8 mouse cellular contexts compared by ENCODE assay signal in the genomic region with DNA sequence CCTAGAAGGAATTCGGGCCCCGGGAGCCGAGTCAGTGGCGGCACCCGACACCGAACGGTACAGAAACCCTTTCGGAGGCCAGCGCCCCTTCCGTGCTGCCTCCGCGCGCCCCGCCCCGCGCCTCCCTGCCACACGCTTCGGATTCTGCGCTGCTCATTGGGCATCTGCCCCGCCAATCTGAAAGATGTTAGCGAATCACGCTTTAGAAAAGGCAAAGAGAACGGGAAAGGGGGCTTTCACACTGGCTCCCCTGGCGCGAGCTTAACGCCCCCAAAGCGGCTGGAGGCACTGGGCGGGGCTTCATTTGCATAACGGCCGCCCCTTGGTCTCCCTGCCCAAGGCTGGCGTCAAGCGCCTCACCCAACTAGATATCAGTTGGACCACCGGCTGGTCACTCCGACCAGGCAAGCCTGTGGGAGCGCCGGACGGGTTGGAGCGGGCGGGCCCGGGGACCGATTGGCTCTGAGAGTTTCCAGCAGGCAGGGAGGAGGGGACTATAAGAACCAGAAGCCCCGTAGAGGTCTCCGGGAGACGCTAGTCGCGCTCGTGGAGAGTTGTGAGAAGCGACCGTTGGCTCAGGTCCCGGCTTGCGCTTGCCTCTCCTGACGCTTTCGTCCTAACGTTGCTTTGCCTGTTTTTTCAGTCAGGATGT. TPM values are rescaled to one million over a fixed set of nuclear protein-coding genes. Genes with fewer than 3 reads are reported as not detected.
DNase-seq lines count a peak whose midpoint lies in the region; ATAC-seq lines count a peak whose summit lies in the region.

A gene (plus strand): TSS at position 291 of the 652 bp plus-strand sequence.

- WGBS in heart, embryonic 13.5 days = under 1% methylated on average over 54 of the region's 54 CpGs
- under 1% methylated on average over 54 of the region's 54 CpGs for WGBS in liver, embryonic 12.5 days (ENCODE audit: insufficient replicate concordance)
- WGBS in stomach, embryonic 15.5 days = under 1% methylated on average over 54 of the region's 54 CpGs

- peak within 1 kb of the TSS; percentile 97 for H3K4me2 ChIP-seq in heart, embryonic 13.5 days
- H3K4me2 ChIP-seq in liver, embryonic 12.5 days = peak within 1 kb of the TSS; percentile 88
- H3K4me2 ChIP-seq in stomach, embryonic 15.5 days = peak within 1 kb of the TSS; percentile 90

- peak within 1 kb of the TSS; percentile 80 for H3K9ac ChIP-seq in heart, embryonic 13.5 days
- peak within 1 kb of the TSS; percentile 77 for H3K9ac ChIP-seq in liver, embryonic 12.5 days
- H3K9ac ChIP-seq in stomach, embryonic 15.5 days = peak within 1 kb of the TSS; percentile 52

- H3K4me1 ChIP-seq in brown adipose tissue, adult 24 weeks (ENCODE audit: control insufficient read depth, insufficient read depth, insufficient read length, low read length) = peaks cover 13% of the 10 kb centered on the region; the same call in 1 of the 2 replicates
- peaks cover 26% of the 10 kb centered on the region for H3K4me1 ChIP-seq in heart, embryonic 13.5 days
- peaks cover 38% of the 10 kb centered on the region for H3K4me1 ChIP-seq in liver, embryonic 12.5 days
- H3K4me1 ChIP-seq in stomach, embryonic 15.5 days = peaks cover 24% of the 10 kb centered on the region

- H3K4me3 ChIP-seq in brown adipose tissue, adult 24 weeks (ENCODE audit: insufficient read depth, low read depth, low read length) = peak within 1 kb of the TSS; percentile 86
- H3K4me3 ChIP-seq in heart, embryonic 13.5 days = peak within 1 kb of the TSS; percentile 61
- H3K4me3 ChIP-seq in liver, embryonic 12.5 days = peak within 1 kb of the TSS; percentile 78
- peak within 1 kb of the TSS; percentile 67 for H3K4me3 ChIP-seq in stomach, embryonic 15.5 days (replicated peaks)

- H3K27ac ChIP-seq in brown adipose tissue, adult 24 weeks (replicated peaks; ENCODE audit: low read depth, low read length) = peak within 1 kb of the TSS; percentile 93
- H3K27ac ChIP-seq in heart, embryonic 13.5 days (replicated peaks) = peak within 1 kb of the TSS; percentile 92
- peak within 1 kb of the TSS; percentile 88 for H3K27ac ChIP-seq in liver, embryonic 12.5 days
- H3K27ac ChIP-seq in stomach, embryonic 15.5 days = peak within 1 kb of the TSS; percentile 95

- peak; percentile 95 for ATAC-seq in heart, embryonic 13.5 days (ENCODE audit: extremely low read depth, insufficient number of reproducible peaks, low FRiP score, low TSS enrichment)
- ATAC-seq in liver, embryonic 12.5 days = peak; percentile 96
- ATAC-seq in stomach, embryonic 15.5 days (ENCODE audit: insufficient read depth, low FRiP score, low read depth) = peak; percentile 97

- peak; percentile 97 for DNase-seq in CD4-positive, CD25-positive, alpha-beta regulatory T cell, adult 2 months (ENCODE audit: low read depth, low spot score)
- DNase-seq in fat pad, adult 2 months (ENCODE audit: extremely low read depth, low read depth, low spot score) = peak; percentile 50
- DNase-seq in kidney, postnatal 10 days = peak; percentile 100
- DNase-seq in natural killer cell, adult 2 months (ENCODE audit: low spot score in 2 of 2) = peak; percentile 98

- H3K27me3 ChIP-seq in heart, embryonic 13.5 days (replicated peaks) = peaks cover 35% of the 10 kb centered on the region
- H3K27me3 ChIP-seq in liver, embryonic 12.5 days (replicated peaks) = peaks cover 46% of the 10 kb centered on the region
- H3K27me3 ChIP-seq in stomach, embryonic 15.5 days (replicated peaks) = peaks cover 31% of the 10 kb centered on the region

- no peaks in the 10 kb centered on the region for H3K9me3 ChIP-seq in heart, embryonic 13.5 days
- no peaks in the 10 kb centered on the region for H3K9me3 ChIP-seq in liver, embryonic 12.5 days (replicated peaks)
- H3K9me3 ChIP-seq in stomach, embryonic 15.5 days = no peaks in the 10 kb centered on the region

- H3K36me3 ChIP-seq in heart, embryonic 13.5 days = no peaks in the 10 kb centered on the region; the same call in 1 of the 2 replicates
- no peaks in the 10 kb centered on the region for H3K36me3 ChIP-seq in liver, embryonic 12.5 days
- no peaks in the 10 kb centered on the region for H3K36me3 ChIP-seq in stomach, embryonic 15.5 days

RNA-seq across cellular contexts. Expression of the gene that starts here (rescaled TPM):
- 1.3 and 3.1 TPM in 2 replicates for polyA plus RNA-seq in brown adipose tissue, adult 24 weeks (2012; ENCODE audit: insufficient read depth, insufficient read length, missing spikeins)
- 15.1 and 15.5 TPM in 2 replicates for polyA plus RNA-seq in heart, embryonic 13.5 days (2015; fragmentation: Nextera tagmentation; extraction: Ambion mirVana)
- 2.1 and 2.9 TPM in 2 replicates for polyA plus RNA-seq in liver, embryonic 12.5 days (2016; fragmentation: Nextera tagmentation; extraction: Ambion mirVana)
- polyA plus RNA-seq in stomach, embryonic 15.5 days (2015; fragmentation: Nextera tagmentation; extraction: Ambion mirVana) = 11.3 and 11.7 TPM in 2 replicates

Comparison
In these comparisons a context has a peak if more than half of its experiments do, and no peak if none do; other contexts are left out.
1. Peak in every context shown above with its lines: DNase-seq, ATAC-seq, H3K4me3 ChIP-seq and H3K27ac ChIP-seq.
2. DNase-seq: peak in every context shown above with its lines; median percentile 100 in kidney, postnatal 10 days; 98 in natural killer cell, adult 2 months; 97 in CD4-positive, CD25-positive, alpha-beta regulatory T cell, adult 2 months; 50 in fat pad, adult 2 months.